Mouse (Mus musculus): ENCODE results near the gene Fam107a.

GRCm38 (mm10) chr14:8365833-8366232 lies 48.0 kb upstream of the Fam107a start:
- TF ChIP-seq CTCF (IDR thresholded peaks at IDR 0.05) (no peak), EP300 (IDR thresholded peaks at IDR 0.05) (no peak)
